Mouse (Mus musculus): ENCODE measurements around the gene Nyx.

Nyx gene

GRCm38 (mm10) chrX:13492922-13493321, 27.0 kb downstream of the Nyx start:
- DNase-seq (ENCODE audit: low spot score): no peak

GRCm38 (mm10) chrX:13494892-13495703, 29.2 kb downstream of the Nyx start:
- no peak for DNase-seq (ENCODE audit: low spot score)

- no peak for DNase-seq (ENCODE audit: low spot score)
Measured at GRCm38 (mm10) chrX:13500284-13500683, 34.4 kb downstream of the Nyx start.

- no peak for DNase-seq (ENCODE audit: low spot score)
Measured at GRCm38 (mm10) chrX:13502862-13503375, 37.0 kb downstream of the Nyx start.

- DNase-seq (ENCODE audit: low spot score): no peak
Measured at GRCm38 (mm10) chrX:13504389-13504788, 38.5 kb downstream of the Nyx start.

GRCm38 (mm10) chrX:13506376-13506775, 40.5 kb downstream of the Nyx start:
- no peak for DNase-seq (ENCODE audit: low spot score)

GRCm38 (mm10) chrX:13513127-13513526, 47.2 kb downstream of the Nyx start:
- DNase-seq (ENCODE audit: low spot score): no peak

GRCm38 (mm10) chrX:13513864-13514263, 48.0 kb downstream of the Nyx start:
- no peak for DNase-seq (ENCODE audit: low spot score)

- DNase-seq (ENCODE audit: low spot score): no peak
Measured at GRCm38 (mm10) chrX:13516451-13516850, 50.5 kb downstream of the Nyx start.

GRCm38 (mm10) chrX:13518019-13518418, 52.1 kb downstream of the Nyx start:
- no peak for DNase-seq (ENCODE audit: low spot score)

GRCm38 (mm10) chrX:13518781-13519407, 53.0 kb downstream of the Nyx start:
- no peak for DNase-seq (ENCODE audit: low spot score)

- DNase-seq (ENCODE audit: low spot score): no peak
Measured at GRCm38 (mm10) chrX:13519408-13519783, 53.5 kb downstream of the Nyx start.

GRCm38 (mm10) chrX:13520566-13520965, 54.7 kb downstream of the Nyx start:
- DNase-seq (ENCODE audit: low spot score): no peak

GRCm38 (mm10) chrX:13521288-13521687, 55.4 kb downstream of the Nyx start:
- no peak for DNase-seq (ENCODE audit: low spot score)

All from ovary, adult 18-20 months (tissue).